Mouse (Mus musculus) Patski (cell line): ENCODE results near the gene Sart1. TPM values are rescaled to one million over a fixed set of nuclear protein-coding genes. Genes with fewer than 3 reads are reported as not detected.
"Not testable (repeated sequence)": the region's sequence is repeated elsewhere in the genome, so short reads cannot be mapped to it uniquely, and the experiment has no call there.

Experiments used
- ATAC-seq: fragments of 100-300 bp; one replicate; pipeline ENCODE4 v1.8.0; 2021
- CTCF ChIA-PET: fragments of 350-600 bp; sonication (Branson Sonifier 250); formaldehyde crosslinking; loops from one replicate; lab custom pipeline; 2022; ENCODE audit warnings: inconsistent platforms; lab: Charles Lee
- POLR2A ChIA-PET: fragments of 350-600 bp; sonication (Branson Sonifier 250); formaldehyde crosslinking; loops from one replicate; lab custom pipeline; 2022; ENCODE audit warnings: antibody characterized with exemption, inconsistent platforms; lab: Charles Lee
- DNase-seq: peaks from one replicate; pipeline ENCODE4 v3.0.0-alpha.2; 2011; ENCODE audit warnings: low read depth, low spot score
- H3K27me3 ChIP-seq: fragments of 371-371 bp; one replicate; pipeline ENCODE4 v1.5.1; 2021
- CTCF ChIP-seq: fragments of 100-300 bp; IDR thresholded peaks from one replicate; pipeline ENCODE4 v1.5.1; 2021
- in situ Hi-C: fragments of 300-500 bp; cut with MboI; formaldehyde crosslinking; loops from 3 replicates; pipeline ENCODE4 v1.11.1; 2018; ENCODE audit warnings: low pct_unique_long_range_greater_than_20kb, mixed read lengths
- polyA plus RNA-seq: library from polyadenylated mRNA; unstranded; gene quantifications from one replicate; pipeline ENCODE4 v1.2.3, GENCODE M21; 2021

Sart1 gene
- polyA plus RNA-seq, 1 experiment from 2014 or later: 75.3 TPM

DNA sequence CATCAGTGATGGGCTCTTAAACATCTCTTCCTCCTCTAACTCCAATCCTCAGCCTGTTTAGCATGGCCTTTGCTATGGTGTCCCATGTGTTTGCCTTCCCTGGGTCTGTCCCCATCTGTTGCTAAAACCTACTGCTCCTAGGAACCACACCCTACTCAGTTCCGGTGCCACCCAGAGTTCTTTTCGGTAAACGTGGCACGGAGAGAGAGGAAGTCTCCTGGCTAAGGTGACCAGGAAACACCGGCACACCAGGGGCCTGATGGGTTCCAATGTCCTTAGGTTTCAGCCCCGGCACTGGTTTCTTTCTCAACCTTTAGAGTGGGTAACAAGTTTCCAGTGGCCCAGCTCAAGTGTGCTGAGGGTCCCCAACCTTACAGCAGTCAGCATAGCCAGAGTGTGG, 32.1 kb upstream of the Sart1 start:
- CTCF ChIA-PET: no interaction called here
- in situ Hi-C loops: no loop called here
- no peaks in the 10 kb centered on the region for H3K27me3 ChIP-seq
- ATAC-seq: no peak
- POLR2A ChIA-PET: no interaction called here
- DNase-seq: no peak
- TF ChIP-seq CTCF: no peak

DNA sequence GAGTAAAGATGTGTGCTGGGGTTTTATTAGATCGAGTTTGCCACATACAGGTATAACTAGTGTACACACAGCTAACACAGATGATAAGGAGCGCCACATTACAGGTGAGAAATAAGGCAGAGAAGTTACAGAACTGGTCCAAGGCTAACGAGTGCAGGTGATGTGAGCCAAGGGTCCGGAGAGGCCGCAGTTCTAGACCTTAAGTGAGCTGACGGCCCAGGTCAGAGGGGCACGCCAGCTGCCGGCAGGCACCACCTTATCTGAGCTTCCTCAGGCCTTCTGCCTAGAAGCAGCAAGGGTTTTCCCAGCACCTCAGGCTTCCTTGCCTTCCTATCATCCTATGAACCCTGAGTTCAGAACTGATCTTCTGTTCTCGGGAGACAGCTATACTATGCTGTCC, 31.1 kb upstream of the Sart1 start:
- in situ Hi-C loops: no loop called here
- no peak for TF ChIP-seq CTCF
- no peak for ATAC-seq
- H3K27me3 ChIP-seq: no peaks in the 10 kb centered on the region
- DNase-seq: no peak
- CTCF ChIA-PET: interaction anchor here (1.0 to 1.3 kb wide), 2 partner anchors 11 to 12 kb away, joined by 3 to 6 read pairs; no protein-coding TSS in a partner anchor
- POLR2A ChIA-PET: no interaction called here

DNA sequence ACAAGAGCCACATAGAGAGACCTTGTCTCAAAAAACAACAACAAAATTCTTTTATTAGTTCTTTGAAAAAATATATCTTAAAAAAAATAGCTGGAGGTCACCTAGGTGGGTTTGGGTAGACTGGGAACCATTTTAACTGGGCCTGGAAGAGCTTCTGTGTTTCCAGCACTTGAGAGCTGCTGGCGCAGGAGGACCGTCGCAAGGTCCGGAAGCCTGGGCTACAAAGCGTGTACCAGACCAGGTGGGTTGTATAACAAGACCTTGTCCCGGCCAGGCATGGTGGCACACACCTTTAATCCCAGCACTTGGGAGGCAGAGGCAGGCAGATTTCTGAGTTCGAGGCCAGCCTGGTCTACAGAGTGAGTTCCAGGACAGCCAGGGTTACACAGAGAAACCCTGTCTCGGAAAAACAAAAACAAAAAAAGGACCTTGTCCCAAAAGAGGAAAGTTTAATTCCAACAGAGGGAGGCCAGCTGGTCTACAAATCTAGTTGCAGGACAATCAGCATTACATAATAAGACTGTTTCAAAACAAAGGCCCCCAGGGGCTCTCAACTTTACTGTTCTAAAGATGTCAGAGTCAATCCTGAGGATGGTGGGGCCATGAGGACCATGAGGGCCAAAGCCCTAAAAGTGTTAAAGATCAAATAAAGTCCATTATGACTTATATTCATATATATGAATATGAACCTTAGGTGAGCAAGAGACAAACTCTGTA, 30.4 kb upstream of the Sart1 start:
- no peak for TF ChIP-seq CTCF
- ATAC-seq (no peak), DNase-seq (no peak)
- in situ Hi-C loops: no loop called here
- POLR2A ChIA-PET: interaction anchor here (0.6 kb wide), 1 partner anchor 537 kb away, joined by 6 read pairs; no protein-coding TSS in a partner anchor
- CTCF ChIA-PET: interaction anchor here (1.0 to 1.3 kb wide), 2 partner anchors 10 to 12 kb away, joined by 3 to 6 read pairs; no protein-coding TSS in a partner anchor
- no peaks in the 10 kb centered on the region for H3K27me3 ChIP-seq

DNA sequence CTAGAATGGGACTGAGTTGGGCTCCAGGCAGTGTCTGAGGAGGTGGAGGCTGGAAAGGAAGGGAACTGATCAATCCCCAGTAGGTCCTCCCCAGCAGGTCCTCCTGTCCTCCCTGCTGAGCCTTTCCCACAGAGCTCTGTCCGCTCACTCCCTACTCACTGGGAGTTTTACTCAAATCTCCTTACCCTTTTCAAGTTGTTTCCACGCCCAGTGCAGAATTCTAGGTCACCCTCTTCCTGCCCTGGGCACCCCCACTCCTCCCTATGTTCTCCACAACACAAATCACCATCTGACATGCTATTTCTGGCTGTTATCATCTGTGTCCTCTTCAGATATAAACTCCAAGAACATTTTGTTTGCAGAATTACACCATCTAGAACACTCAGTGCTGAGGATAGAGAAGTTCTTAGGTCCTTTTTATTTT, 26.0 kb upstream of the Sart1 start:
- no peak for TF ChIP-seq CTCF
- ATAC-seq: no peak
- no peaks in the 10 kb centered on the region for H3K27me3 ChIP-seq
- in situ Hi-C loops: no loop called here
- ChIA-PET CTCF (no interaction called here), POLR2A (no interaction called here)
- no peak for DNase-seq

DNA sequence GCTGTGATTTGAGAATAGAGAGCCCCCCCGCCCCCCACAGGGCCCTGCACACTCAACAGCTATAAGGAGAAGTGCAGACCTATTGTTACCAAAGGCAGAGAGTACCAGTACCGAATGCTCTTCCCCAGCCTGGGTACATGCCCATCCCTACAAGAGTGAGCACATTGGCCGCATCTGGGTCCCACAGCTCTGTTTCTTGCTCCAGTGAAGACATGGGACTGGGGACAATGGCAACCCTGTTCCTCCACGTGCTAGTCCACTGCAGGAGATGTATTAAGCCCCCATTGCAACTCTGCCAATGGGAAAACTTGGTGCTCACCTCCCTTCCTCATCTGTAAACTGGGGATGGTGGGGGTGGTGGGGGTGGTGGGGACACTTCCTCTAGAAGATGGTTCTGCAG, 25.3 kb upstream of the Sart1 start:
- POLR2A ChIA-PET: no interaction called here
- no peak for TF ChIP-seq CTCF
- no peak for ATAC-seq
- CTCF ChIA-PET: no interaction called here
- in situ Hi-C loops: no loop called here
- DNase-seq: no peak
- H3K27me3 ChIP-seq: no peaks in the 10 kb centered on the region

DNA sequence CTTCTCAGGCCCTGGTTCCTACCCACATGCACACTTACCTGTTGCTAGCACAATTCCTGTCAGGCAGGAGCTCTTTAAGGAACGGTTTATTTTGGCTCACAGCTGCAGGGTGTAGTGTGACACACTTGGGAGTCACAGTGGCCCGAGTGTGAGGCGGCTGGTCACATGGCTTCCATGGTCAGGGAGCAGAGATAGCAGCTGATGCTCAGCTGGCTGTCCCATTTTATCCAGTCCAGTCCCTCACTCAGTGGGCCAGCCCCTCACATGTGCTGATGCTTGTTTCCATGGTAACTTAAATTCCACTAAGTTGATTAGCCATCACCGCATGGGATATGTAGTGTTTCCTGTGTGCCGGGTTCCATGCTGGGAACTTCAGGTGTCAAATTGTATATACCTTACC, 23.5 kb upstream of the Sart1 start:
- in situ Hi-C loops: no loop called here
- ChIA-PET POLR2A (interaction anchor here (1.2 kb wide), 1 partner anchor 13 kb away, joined by 4 read pairs; the partner anchor contains the start of genes AI837181 and Drap1), CTCF (no interaction called here)
- TF ChIP-seq CTCF: no peak
- H3K27me3 ChIP-seq: no peaks in the 10 kb centered on the region
- DNase-seq (no peak), ATAC-seq (no peak)

DNA sequence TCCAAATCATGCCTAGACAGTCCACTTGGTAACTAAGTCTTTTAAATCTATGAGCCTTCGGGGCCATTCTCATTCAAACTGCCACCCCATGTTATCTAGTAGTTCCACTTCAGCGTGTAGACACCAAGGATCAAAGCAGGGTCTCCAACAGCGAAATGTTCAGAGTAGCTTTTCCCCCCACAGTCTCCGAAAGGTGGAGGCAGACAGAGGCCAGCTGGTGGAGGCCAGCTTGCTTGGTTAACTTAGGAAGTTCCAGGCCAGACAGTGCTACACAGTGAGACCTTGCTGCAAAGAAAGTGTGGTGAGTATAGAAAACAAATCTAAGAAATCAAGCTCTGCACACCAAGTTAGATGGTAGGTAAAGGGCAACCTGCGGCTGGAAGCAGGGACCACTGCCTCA, 22.1 kb upstream of the Sart1 start:
- no peaks in the 10 kb centered on the region for H3K27me3 ChIP-seq
- no peak for DNase-seq

DNA sequence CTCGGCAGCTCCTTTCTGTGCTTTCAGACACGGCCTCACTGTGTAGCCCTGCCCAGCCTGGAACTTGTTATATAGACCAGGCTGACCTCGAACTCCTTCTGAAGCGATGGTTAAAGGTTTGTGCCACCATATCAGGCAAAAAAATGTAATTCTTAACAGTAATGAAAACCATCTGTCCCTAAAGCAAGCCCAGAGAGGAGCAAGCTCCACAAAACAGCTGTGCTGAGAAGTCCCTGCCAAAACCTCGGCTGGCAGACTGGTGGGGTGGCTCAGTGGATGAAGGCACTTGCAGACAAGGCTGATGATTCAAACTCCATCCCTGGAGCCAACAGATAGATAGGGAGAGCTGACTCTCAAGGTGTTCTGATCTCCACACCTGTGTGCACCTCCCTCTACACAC, 20.6 kb upstream of the Sart1 start:
- no peak for ATAC-seq
- ChIA-PET CTCF (interaction anchor here (0.8 to 1.0 kb wide), 2 partner anchors 10 to 20 kb away, joined by 3 to 4 read pairs; no protein-coding TSS in a partner anchor), POLR2A (interaction anchor here (0.8 to 1.1 kb wide), 3 partner anchors 13 to 17 kb away, joined by 3 to 4 read pairs (median 3); no protein-coding TSS in a partner anchor)
- no peak for TF ChIP-seq CTCF
- no peak for DNase-seq
- H3K27me3 ChIP-seq: no peaks in the 10 kb centered on the region
- in situ Hi-C loops: no loop called here

More for the DNA sequence above, 22.1 kb upstream of the Sart1 start:
- POLR2A ChIA-PET: no interaction called here
- no peak for ATAC-seq
- TF ChIP-seq CTCF: no peak
- CTCF ChIA-PET: interaction anchor here (0.9 to 1.4 kb wide), 2 partner anchors 9 to 10 kb away, joined by 3 to 4 read pairs; partner anchors contain the start of gene Tsga10ip
- in situ Hi-C loops: no loop called here

DNA sequence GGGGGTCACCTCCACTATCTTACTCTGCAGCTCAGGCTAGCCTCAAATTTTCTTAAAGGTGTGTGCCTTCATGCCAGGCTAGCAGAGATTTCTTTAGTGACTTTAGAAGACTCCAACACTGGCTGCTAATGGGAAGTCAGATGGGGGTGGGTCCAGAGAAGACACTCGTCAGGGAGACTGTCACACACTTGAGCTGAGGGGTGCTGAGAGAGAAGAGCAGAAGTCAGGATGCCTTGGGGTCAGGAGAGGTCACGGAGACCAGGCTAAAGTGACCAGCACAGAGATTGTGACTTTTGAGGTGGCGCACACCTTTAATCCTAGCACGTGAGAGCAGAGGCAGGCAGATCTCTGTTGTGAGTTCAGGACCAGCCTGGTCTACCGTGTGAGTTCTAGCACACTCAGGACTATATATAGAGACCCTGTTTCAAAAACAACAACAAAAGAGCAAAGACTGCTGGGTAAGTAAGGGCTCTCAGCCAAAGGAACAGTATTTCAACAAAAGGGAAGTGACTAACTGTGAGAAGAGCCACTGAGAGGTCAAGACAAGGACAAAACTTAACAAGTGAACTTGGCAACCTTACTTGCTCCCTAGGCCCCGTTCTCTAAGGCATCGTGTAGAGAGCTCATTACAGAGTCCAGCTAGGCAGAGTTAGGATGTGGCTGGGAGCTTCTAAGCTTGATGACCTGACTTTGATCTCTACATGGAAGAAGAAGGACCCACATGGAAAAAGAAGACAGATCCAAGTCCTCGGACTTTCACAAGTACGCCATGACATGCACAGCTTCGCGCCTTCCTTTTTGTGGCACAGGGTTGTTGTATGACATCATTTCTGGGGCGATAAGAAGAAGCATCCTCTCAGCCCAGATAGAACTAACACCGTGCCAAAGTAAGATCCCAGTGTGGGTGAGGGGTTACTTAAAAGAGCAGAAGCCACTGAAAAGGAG, 19.8 kb upstream of the Sart1 start:
- no peak for TF ChIP-seq CTCF
- POLR2A ChIA-PET: interaction anchor here (1.1 kb wide), 2 partner anchors 16 to 17 kb away, joined by 3 to 4 read pairs; no protein-coding TSS in a partner anchor
- CTCF ChIA-PET: interaction anchor here (0.8 to 1.8 kb wide), 3 partner anchors 11 to 21 kb away, joined by 3 to 6 read pairs (median 4); no protein-coding TSS in a partner anchor
- in situ Hi-C loops: no loop called here
- no peak for DNase-seq
- no peak for ATAC-seq
- no peaks in the 10 kb centered on the region for H3K27me3 ChIP-seq

DNA sequence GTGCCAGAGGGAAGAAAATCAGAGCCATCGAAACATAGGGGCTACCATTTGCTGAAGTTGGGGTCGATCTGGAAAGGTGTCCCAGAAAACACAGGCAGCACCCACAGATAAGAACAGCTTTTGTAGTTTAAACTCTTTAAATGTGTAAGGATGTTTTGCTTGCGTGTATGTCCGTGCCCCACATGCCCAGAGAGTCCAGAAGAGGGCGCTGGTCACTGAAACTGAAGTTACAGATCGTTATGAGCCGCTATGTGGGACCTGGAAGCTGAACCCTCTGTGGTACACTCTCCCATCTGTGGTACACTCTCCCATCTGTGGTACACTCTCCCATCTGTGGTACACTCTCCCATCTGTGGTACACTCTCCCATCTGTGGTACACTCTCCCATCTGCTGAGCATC, 18.6 kb upstream of the Sart1 start:
- CTCF ChIA-PET: interaction anchor here (0.8 to 1.8 kb wide), 4 partner anchors 11 to 24 kb away, joined by 3 to 6 read pairs (median 4); no protein-coding TSS in a partner anchor
- in situ Hi-C loops: no loop called here
- POLR2A ChIA-PET: no interaction called here
- TF ChIP-seq CTCF: peak; percentile 66
- ATAC-seq (no peak), DNase-seq (no peak)
- no peaks in the 10 kb centered on the region for H3K27me3 ChIP-seq

DNA sequence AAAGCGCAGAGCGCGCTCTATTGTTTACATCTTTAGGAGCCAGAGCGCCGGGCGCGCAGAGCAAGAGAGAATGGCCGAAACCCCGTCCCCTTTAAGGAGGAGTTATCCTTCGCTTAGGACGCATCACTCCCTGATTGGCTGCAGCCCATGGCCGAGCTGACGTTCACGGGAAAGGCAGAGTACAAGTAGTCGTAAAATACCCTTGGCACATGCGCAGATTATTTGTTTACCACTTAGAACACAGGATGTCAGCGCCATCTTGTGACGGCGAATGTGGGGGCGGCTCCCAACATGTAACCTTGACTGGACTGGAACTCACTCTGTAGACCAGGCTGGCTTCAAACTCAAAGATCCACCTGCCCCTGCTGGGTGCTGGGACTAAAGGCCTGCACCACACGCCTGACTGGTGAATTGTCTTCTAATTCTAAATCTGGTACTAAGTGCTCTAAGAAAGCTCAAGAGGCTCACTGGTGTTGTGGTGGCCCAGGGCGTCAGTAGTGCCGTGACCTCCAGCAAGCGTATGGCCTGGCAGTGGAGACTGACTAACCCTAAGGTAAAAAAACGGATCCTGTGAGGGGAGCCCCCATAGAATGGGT, 18.1 kb upstream of the Sart1 start:
- ATAC-seq, H3K27me3 ChIP-seq, POLR2A ChIA-PET, DNase-seq, in situ Hi-C loops: not testable (repeated sequence)
- CTCF ChIA-PET: interaction anchor here (0.8 to 1.8 kb wide), 4 partner anchors 11 to 25 kb away, joined by 3 to 6 read pairs (median 4); no protein-coding TSS in a partner anchor
